Mouse (Mus musculus) small intestine, adult 2 months (tissue): Measurements from ENCODE around the gene Pltp. TPM values are rescaled to one million over a fixed set of nuclear protein-coding genes. Genes with fewer than 3 reads are reported as not detected.

Source experiments
- H3K27ac ChIP-seq: fragments of 200-500 bp; 2 replicates; pipeline ENCODE4 v1.5.1; 2012; ENCODE audit warnings: low read depth, low read length, control low read depth, inconsistent platforms; ENCODE audit not compliant: insufficient read depth
- H3K27me3 ChIP-seq: fragments of 200-500 bp; 2 replicates; pipeline ENCODE4 v1.6.1; 2012; ENCODE audit warnings: mild to moderate bottlenecking, moderate library complexity, low read length, inconsistent platforms; ENCODE audit not compliant: control insufficient read depth, insufficient read depth
- H3K36me3 ChIP-seq: fragments of 200-500 bp; 2 replicates; pipeline ENCODE4 v1.6.1; 2012; ENCODE audit warnings: mild to moderate bottlenecking, low read length, control low read depth, inconsistent platforms; ENCODE audit not compliant: control insufficient read depth, insufficient read depth
- H3K4me1 ChIP-seq: fragments of 200-500 bp; 2 replicates; pipeline ENCODE4 v1.6.1; 2012; ENCODE audit warnings: low read length, inconsistent platforms, mixed read lengths; ENCODE audit not compliant: control insufficient read depth, insufficient read depth, insufficient read length
- H3K4me3 ChIP-seq: fragments of 200-500 bp; 2 replicates; pipeline ENCODE4 v1.5.1; 2012; ENCODE audit warnings: low read depth, mild to moderate bottlenecking, control low read depth, inconsistent platforms, low read length, moderate library complexity
- CTCF ChIP-seq: fragments of 200-500 bp; IDR thresholded peaks from 2 replicates; pipeline ENCODE4 v1.5.1; 2012; ENCODE audit warnings: low read depth, mild to moderate bottlenecking, control low read depth, inconsistent platforms, low read length, moderate library complexity, mixed read lengths; ENCODE audit not compliant: insufficient replicate concordance, insufficient read length; ENCODE audit errors: extremely low read depth
- POLR2A ChIP-seq: fragments of 200-500 bp; IDR thresholded peaks from 2 replicates; pipeline ENCODE4 v1.6.1; 2012; ENCODE audit warnings: low read depth, mild to moderate bottlenecking, control low read depth, inconsistent platforms, low read length, moderate library complexity
- WGBS: fragments of 180-500 bp; shearing (Covaris S2); methylation state at CpG from one replicate; pipeline ENCODE4 v1.1.7; 2018; 5-methylcytosine and 5-hydroxymethylcytosine counted together
- polyA plus RNA-seq: library from polyadenylated mRNA; depleted of rRNA; stranded (reverse); fragments of >200 nt; gene quantifications from 2 replicates; pipeline ENCODE4 v1.2.3, GENCODE M21; 2012

The Pltp gene
- polyA plus RNA-seq, 1 experiment = 34.2 TPM

GRCm38 (mm10) chr2:164895885-164896284 is 38.4 kb upstream of the Pltp start:
- TF ChIP-seq POLR2A = no peak
- no peak for TF ChIP-seq CTCF
- Histone ChIP-seq H3K36me3 (peaks cover 92% of the 10 kb centered on the region), H3K4me3 (no peak overlapping the region), H3K27ac (no peak overlapping the region), H3K27me3 (no peaks in the 10 kb centered on the region), H3K4me1 (no peaks in the 10 kb centered on the region; the same call in 1 of the 2 replicates)
- 97% methylated on average over 6 of the region's 6 CpGs for WGBS

GRCm38 (mm10) chr2:164894644-164895043 is 37.1 kb upstream of the Pltp start:
- no peak overlapping the region for H3K4me3 ChIP-seq
- TF ChIP-seq CTCF (no peak), POLR2A (no peak)
- H3K27ac ChIP-seq = no peak overlapping the region
- H3K36me3 ChIP-seq = peaks cover 92% of the 10 kb centered on the region
- 77% methylated on average over 1 of the region's 1 CpGs for WGBS
- peaks cover 8% of the 10 kb centered on the region for H3K4me1 ChIP-seq
- H3K27me3 ChIP-seq = no peaks in the 10 kb centered on the region

GRCm38 (mm10) chr2:164894048-164894447 is 36.5 kb upstream of the Pltp start:
- WGBS = 74% methylated on average over 5 of the region's 5 CpGs
- Histone ChIP-seq H3K36me3 (peaks cover 92% of the 10 kb centered on the region), H3K4me1 (peaks cover 12% of the 10 kb centered on the region), H3K27me3 (no peaks in the 10 kb centered on the region), H3K27ac (no peak overlapping the region), H3K4me3 (no peak overlapping the region)
- no peak for TF ChIP-seq CTCF
- no peak for TF ChIP-seq POLR2A

GRCm38 (mm10) chr2:164892696-164893216 is 35.2 kb upstream of the Pltp start:
- Histone ChIP-seq H3K4me1 (peaks cover 12% of the 10 kb centered on the region), H3K4me3 (no peak overlapping the region), H3K27ac (no peak overlapping the region), H3K36me3 (peaks cover 91% of the 10 kb centered on the region), H3K27me3 (no peaks in the 10 kb centered on the region)
- TF ChIP-seq POLR2A = no peak
- no peak for TF ChIP-seq CTCF
- WGBS = 87% methylated on average over 6 of the region's 6 CpGs

- TF ChIP-seq POLR2A = no peak
- TF ChIP-seq CTCF = no peak
- no peak overlapping the region for H3K4me3 ChIP-seq
- no peak overlapping the region for H3K27ac ChIP-seq
- WGBS = 90% methylated on average over 15 of the region's 15 CpGs
- H3K36me3 ChIP-seq = peaks cover 93% of the 10 kb centered on the region
- H3K27me3 ChIP-seq = no peaks in the 10 kb centered on the region
- peaks cover 12% of the 10 kb centered on the region for H3K4me1 ChIP-seq
Observed at GRCm38 (mm10) chr2:164891908-164892695, 34.6 kb upstream of the Pltp start.

GRCm38 (mm10) chr2:164891056-164891834 is 33.7 kb upstream of the Pltp start:
- Histone ChIP-seq H3K4me3 (no peak overlapping the region), H3K27ac (no peak overlapping the region), H3K36me3 (peaks cover 95% of the 10 kb centered on the region), H3K27me3 (no peaks in the 10 kb centered on the region), H3K4me1 (peaks cover 12% of the 10 kb centered on the region)
- no peak for TF ChIP-seq CTCF
- no peak for TF ChIP-seq POLR2A
- 76% methylated on average over 13 of the region's 13 CpGs for WGBS
